Comparison of ENCODE assay signal across 8 mouse cellular contexts in the genomic region with DNA sequence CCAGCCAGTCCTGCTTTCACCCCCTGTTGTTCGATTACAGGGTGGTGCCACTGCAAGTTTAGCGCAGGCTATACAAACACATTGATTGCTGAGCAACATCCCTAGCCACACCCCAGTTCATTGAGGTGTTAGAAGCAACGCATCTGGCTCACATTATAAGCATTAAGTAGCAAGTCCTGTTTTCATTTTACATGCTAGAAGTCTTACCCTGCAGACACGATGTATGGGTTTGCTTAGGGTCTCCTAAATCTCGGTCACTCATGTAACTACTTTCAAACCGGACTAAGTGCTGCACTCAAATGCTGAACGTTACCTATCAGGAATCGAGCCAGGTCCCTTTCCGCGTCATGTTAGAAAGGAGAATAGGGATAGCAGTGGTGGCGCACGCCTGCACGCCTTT. TPM values are rescaled to one million over a fixed set of nuclear protein-coding genes. Genes with fewer than 3 reads are reported as not detected.
DNase-seq lines count a peak whose midpoint lies in the region; ATAC-seq and TF ChIP-seq lines count a peak whose summit lies in the region.

No protein-coding gene starts in this region.

- H3K27ac ChIP-seq in kidney, postnatal 0 days: no peak overlapping the region
- no peak overlapping the region for H3K27ac ChIP-seq in hindbrain, embryonic 11.5 days (ENCODE audit: low read depth, low read length)
- no peak overlapping the region for H3K27ac ChIP-seq in macrophage

- H3K36me3 ChIP-seq in kidney, postnatal 0 days (ENCODE audit: insufficient read depth, low read length): no peaks in the 10 kb centered on the region
- H3K36me3 ChIP-seq in hindbrain, embryonic 11.5 days (ENCODE audit: control insufficient read depth, insufficient read depth, low read length): no peaks in the 10 kb centered on the region
- no peaks in the 10 kb centered on the region for H3K36me3 ChIP-seq in macrophage (ENCODE audit: inconsistent target)

- peaks cover 5% of the 10 kb centered on the region; the same call in 1 of the 2 replicates for H3K4me1 ChIP-seq in kidney, postnatal 0 days (replicated peaks; ENCODE audit: insufficient read depth, low read length)
- no peaks in the 10 kb centered on the region for H3K4me1 ChIP-seq in hindbrain, embryonic 11.5 days (replicated peaks; ENCODE audit: control insufficient read depth, insufficient read depth, low read length)

- 16% methylated on average over 13 of the region's 13 CpGs for WGBS in kidney, postnatal 0 days
- WGBS in hindbrain, embryonic 11.5 days: 36% methylated on average over 13 of the region's 13 CpGs
- WGBS in macrophage (ENCODE audit: missing documents): 18% methylated on average over 13 of the region's 13 CpGs

- H3K9me3 ChIP-seq in kidney, postnatal 0 days (replicated peaks; ENCODE audit: low read length): no peaks in the 10 kb centered on the region
- H3K9me3 ChIP-seq in hindbrain, embryonic 11.5 days (ENCODE audit: control insufficient read depth, low read length): no peaks in the 10 kb centered on the region

- no peaks in the 10 kb centered on the region for H3K79me2 ChIP-seq in macrophage (ENCODE audit: inconsistent target)

- peak overlapping the region; percentile 47 for H3K4me2 ChIP-seq in kidney, postnatal 0 days (ENCODE audit: low read length)
- H3K4me2 ChIP-seq in hindbrain, embryonic 11.5 days (replicated peaks; ENCODE audit: low read depth, low read length): peak overlapping the region; percentile 36

- DNase-seq in kidney, postnatal 0 days (ENCODE audit: low spot score): peak; percentile 8
- DNase-seq in kidney, adult 9 months: no peak
- DNase-seq in adipocyte (ENCODE audit: low spot score): peak; percentile 42
- DNase-seq in hindbrain, embryonic 11.5 days (ENCODE audit: low spot score): peak; percentile 38
- no peak for DNase-seq in urinary bladder, adult 18-20 months (ENCODE audit: low spot score in 2 of 2)
- DNase-seq in retina, embryonic 14.5 days (ENCODE audit: low spot score): no peak
- DNase-seq in urinary bladder, postnatal 25 days (ENCODE audit: low spot score): no peak

- peak overlapping the region; percentile 8; the same call in 1 of the 2 replicates for H3K9ac ChIP-seq in kidney, postnatal 0 days (ENCODE audit: low read depth, low read length)
- H3K9ac ChIP-seq in hindbrain, embryonic 11.5 days (ENCODE audit: low read depth, low read length): peak overlapping the region; percentile 31; the same call in 1 of the 2 replicates

- no peak for ATAC-seq in kidney, postnatal 0 days (replicated peaks; ENCODE audit: low FRiP score, low read depth)
- no peak for ATAC-seq in hindbrain, embryonic 11.5 days (ENCODE audit: low FRiP score)

- TF ChIP-seq CTCF in kidney, postnatal 0 days (IDR thresholded peaks at IDR 0.05; ENCODE audit: low read depth): no peak

- H3K4me3 ChIP-seq in kidney, postnatal 0 days (replicated peaks; ENCODE audit: low read depth, low read length): peak overlapping the region; percentile 16; the same call in 1 of the 2 replicates
- H3K4me3 ChIP-seq in hindbrain, embryonic 11.5 days (ENCODE audit: low read depth, low read length): peak overlapping the region; percentile 27
- peak overlapping the region; percentile 77 for H3K4me3 ChIP-seq in macrophage (ENCODE audit: inconsistent target)

- no peaks in the 10 kb centered on the region for H3K27me3 ChIP-seq in kidney, postnatal 0 days (ENCODE audit: insufficient read depth, low read length)
- H3K27me3 ChIP-seq in hindbrain, embryonic 11.5 days (ENCODE audit: control insufficient read depth, insufficient read depth, low read length): no peaks in the 10 kb centered on the region

RNA-seq across cellular contexts. Expression of a gene that starts 0.9 kb away (rescaled TPM):
- polyA plus RNA-seq in kidney, postnatal 0 days (2015; fragmentation: Nextera tagmentation; extraction: Ambion mirVana): 19.3 and 20.6 TPM in 2 replicates
- polyA plus RNA-seq in hindbrain, embryonic 11.5 days (2014; fragmentation: Nextera tagmentation; extraction: Ambion mirVana): 26.4 and 30.3 TPM in 2 replicates
- 10 to 100 TPM in 1 of 26 experiments, 1 to 10 TPM in 25; 1.4 to 12.5 (median 6.4) TPM for total RNA-seq in macrophage (2018; cell fraction: chromatin; rRNA removed)
- 1 to 10 TPM; 3.1 to 8.4 (median 6.0) TPM for total RNA-seq in macrophage (2018; cell fraction: cytosol; rRNA removed)
- total RNA-seq in macrophage (2018; cell fraction: nucleus; rRNA removed): 1 to 10 TPM; 1.2 to 8.8 (median 5.2) TPM
- 5.8 to 9.0 TPM (median 7.9 TPM) in 3 replicates for polyA plus RNA-seq in macrophage (2018)

RNA-seq across cellular contexts. Expression of a gene that starts 12.5 kb away (rescaled TPM):
- polyA plus RNA-seq in kidney, postnatal 0 days (2015; fragmentation: Nextera tagmentation; extraction: Ambion mirVana): 112 and 123 TPM in 2 replicates
- polyA plus RNA-seq in hindbrain, embryonic 11.5 days (2014; fragmentation: Nextera tagmentation; extraction: Ambion mirVana): 66.0 and 70.2 TPM in 2 replicates
- 10 to 100 TPM in 4 of 26 experiments, 1 to 10 TPM in 21, not detected in 1; 1.1 to 17.9 (median 3.6) TPM for total RNA-seq in macrophage (2018; cell fraction: chromatin; rRNA removed)
- 10 to 100 TPM; 14.8 to 45.0 (median 28.8) TPM for total RNA-seq in macrophage (2018; cell fraction: cytosol; rRNA removed)
- total RNA-seq in macrophage (2018; cell fraction: nucleus; rRNA removed): 10 to 100 TPM in 18 of 26 experiments, 1 to 10 TPM in 8; 3.9 to 31.6 (median 12.3) TPM
- polyA plus RNA-seq in macrophage (2018): 8.7 to 43.8 TPM (median 38.4 TPM) in 3 replicates

RNA-seq across cellular contexts. Expression of a gene that starts 21.6 kb away (rescaled TPM):
- polyA plus RNA-seq in kidney, postnatal 0 days (2015; fragmentation: Nextera tagmentation; extraction: Ambion mirVana): 8.4 and 8.5 TPM in 2 replicates
- 3.3 and 3.8 TPM in 2 replicates for polyA plus RNA-seq in hindbrain, embryonic 11.5 days (2014; fragmentation: Nextera tagmentation; extraction: Ambion mirVana)
- 10 to 100 TPM in 19 of 26 experiments, 1 to 10 TPM in 7; 6.2 to 41.8 (median 13.9) TPM for total RNA-seq in macrophage (2018; cell fraction: chromatin; rRNA removed)
- 10 to 100 TPM in 19 of 26 experiments, 1 to 10 TPM in 7; 4.7 to 20.6 (median 12.1) TPM for total RNA-seq in macrophage (2018; cell fraction: cytosol; rRNA removed)
- 10 to 100 TPM in 24 of 26 experiments, 1 to 10 TPM in 2; 8.9 to 40.6 (median 19.4) TPM for total RNA-seq in macrophage (2018; cell fraction: nucleus; rRNA removed)
- 6.7 to 10.5 TPM (median 9.2 TPM) in 3 replicates for polyA plus RNA-seq in macrophage (2018)

RNA-seq across cellular contexts. Expression of a gene that starts 45.0 kb away (rescaled TPM):
- polyA plus RNA-seq in kidney, postnatal 0 days (2015; fragmentation: Nextera tagmentation; extraction: Ambion mirVana): 23.6 and 27.5 TPM in 2 replicates
- polyA plus RNA-seq in hindbrain, embryonic 11.5 days (2014; fragmentation: Nextera tagmentation; extraction: Ambion mirVana): 28.1 and 34.0 TPM in 2 replicates
- 10 to 100 TPM in 23 of 26 experiments, 1 to 10 TPM in 3; 6.3 to 41.1 (median 18.7) TPM for total RNA-seq in macrophage (2018; cell fraction: chromatin; rRNA removed)
- total RNA-seq in macrophage (2018; cell fraction: cytosol; rRNA removed): 10 to 100 TPM; 15.8 to 21.9 (median 19.2) TPM
- total RNA-seq in macrophage (2018; cell fraction: nucleus; rRNA removed): 10 to 100 TPM in 25 of 26 experiments, 1 to 10 TPM in 1; 9.6 to 35.0 (median 20.3) TPM
- polyA plus RNA-seq in macrophage (2018): 12.0 to 23.0 TPM (median 12.3 TPM) in 3 replicates

Comparison
In these comparisons a context has a peak if more than half of its experiments do, and no peak if none do; other contexts are left out.
1. DNase-seq: peak in kidney, postnatal 0 days (single experiment), adipocyte (single experiment) and hindbrain, embryonic 11.5 days (single experiment); none in kidney, adult 9 months (single experiment), urinary bladder, adult 18-20 months (0 of 2), retina, embryonic 14.5 days (single experiment) and urinary bladder, postnatal 25 days (single experiment).
2. H3K4me3 ChIP-seq: peak in every context shown above with its lines; median percentile 77 in macrophage; 27 in hindbrain, embryonic 11.5 days; 16 in kidney, postnatal 0 days.